Mouse (Mus musculus) embryonic stem cell, embryonic (primary cell): ENCODE results near the gene Dock2.

ENCODE experiments used
- CTCF ChIA-PET, 4 experiments: fragments of 300-600 bp in 2 of 4; fragments of 350-600 bp in 2 of 4; sonication (Branson Sonifier 250); formaldehyde crosslinking; loops; one replicate each; lab custom pipeline; 2022; ENCODE audit warnings: inconsistent platforms in 2 of 4; lab: Charles Lee
- POLR2A ChIA-PET, 4 experiments: fragments of 300-600 bp in 2 of 4; fragments of 350-600 bp in 2 of 4; sonication (Branson Sonifier 250); formaldehyde crosslinking; loops; one replicate each; lab custom pipeline; 2022; ENCODE audit warnings: antibody characterized with exemption in 4 of 4, inconsistent platforms in 1 of 4; lab: Charles Lee

Dock2 gene

GRCm38 (mm10) chr11:34773304-34773895, 10.3 kb downstream of the Dock2 start:
- ChIA-PET POLR2A (no interaction called here), CTCF (no interaction called here)

- ChIA-PET CTCF (no interaction called here), POLR2A (interaction anchor here in 1 of 4 experiments (0.7 kb wide), 1 partner anchor 12 kb away, joined by 3 read pairs; the partner anchor contains the start of gene Dock2)
Observed at GRCm38 (mm10) chr11:34771221-34771986, 12.3 kb downstream of the Dock2 start.

- CTCF ChIA-PET = interaction anchor here in 1 of 4 experiments (0.6 kb wide), 1 partner anchor 8 kb away, joined by 3 read pairs; no protein-coding TSS in a partner anchor
- POLR2A ChIA-PET = interaction anchor here in 2 of 4 experiments (0.5 to 0.7 kb wide), 3 partner anchors 31 to 1236 kb away, joined by 3 to 5 read pairs (median 5); no protein-coding TSS in a partner anchor
Observed at GRCm38 (mm10) chr11:34770666-34771065, 13.0 kb downstream of the Dock2 start.

GRCm38 (mm10) chr11:34769946-34770345, 13.7 kb downstream of the Dock2 start:
- POLR2A ChIA-PET = interaction anchor here in 2 of 4 experiments (0.5 to 0.7 kb wide), 2 partner anchors 554 to 1236 kb away, joined by 3 to 5 read pairs; no protein-coding TSS in a partner anchor
- CTCF ChIA-PET = interaction anchor here in 1 of 4 experiments (0.6 kb wide), 1 partner anchor 8 kb away, joined by 3 read pairs; no protein-coding TSS in a partner anchor

- POLR2A ChIA-PET = no interaction called here
- CTCF ChIA-PET = no interaction called here
Observed at GRCm38 (mm10) chr11:34769396-34769795, 14.3 kb downstream of the Dock2 start.

- ChIA-PET CTCF (interaction anchor here in 1 of 4 experiments (0.6 kb wide), 1 partner anchor 82 kb away, joined by 3 read pairs; no protein-coding TSS in a partner anchor), POLR2A (interaction anchor here in 1 of 4 experiments (0.6 kb wide), 1 partner anchor 506 kb away, joined by 3 read pairs; no protein-coding TSS in a partner anchor)
Observed at GRCm38 (mm10) chr11:34763739-34764361, 19.8 kb downstream of the Dock2 start.

- ChIA-PET CTCF (interaction anchor here in 2 of 4 experiments (0.5 to 0.7 kb wide), 2 partner anchors 8 to 80 kb away, joined by 3 to 5 read pairs; no protein-coding TSS in a partner anchor), POLR2A (no interaction called here)
Observed at GRCm38 (mm10) chr11:34762570-34763127, 21.0 kb downstream of the Dock2 start.

- ChIA-PET CTCF (interaction anchor here in 1 of 4 experiments (0.7 kb wide), 1 partner anchor 8 kb away, joined by 3 read pairs; no protein-coding TSS in a partner anchor), POLR2A (no interaction called here)
Observed at GRCm38 (mm10) chr11:34762125-34762524, 21.6 kb downstream of the Dock2 start.

- ChIA-PET CTCF (no interaction called here), POLR2A (interaction anchor here in 2 of 4 experiments (0.5 to 0.8 kb wide), 2 partner anchors 74 to 682 kb away, joined by 3 read pairs; no protein-coding TSS in a partner anchor)
Observed at GRCm38 (mm10) chr11:34759582-34759981, 24.1 kb downstream of the Dock2 start.

- ChIA-PET CTCF (no interaction called here), POLR2A (interaction anchor here in 1 of 4 experiments (0.7 kb wide), 1 partner anchor 281 kb away, joined by 3 read pairs; no protein-coding TSS in a partner anchor)
Observed at GRCm38 (mm10) chr11:34741081-34741480, 42.6 kb downstream of the Dock2 start.

- ChIA-PET CTCF (no interaction called here), POLR2A (no interaction called here)
Observed at GRCm38 (mm10) chr11:34739816-34740215, 43.9 kb downstream of the Dock2 start.

GRCm38 (mm10) chr11:34738945-34739344, 44.7 kb downstream of the Dock2 start:
- ChIA-PET POLR2A (interaction anchor here in 2 of 4 experiments (0.7 to 1.2 kb wide), 2 partner anchors 8 to 86 kb away, joined by 3 read pairs; no protein-coding TSS in a partner anchor), CTCF (interaction anchor here in 2 of 4 experiments (0.6 to 0.7 kb wide), 2 partner anchors 503 to 590 kb away, joined by 3 to 7 read pairs; no protein-coding TSS in a partner anchor)

- CTCF ChIA-PET = no interaction called here
- POLR2A ChIA-PET = no interaction called here
Observed at GRCm38 (mm10) chr11:34737193-34737592, 46.5 kb downstream of the Dock2 start.

- CTCF ChIA-PET = no interaction called here
- POLR2A ChIA-PET = interaction anchor here in 1 of 4 experiments (0.6 kb wide), 1 partner anchor 472 kb away, joined by 3 read pairs; no protein-coding TSS in a partner anchor
Observed at GRCm38 (mm10) chr11:34734033-34734432, 49.7 kb downstream of the Dock2 start.

GRCm38 (mm10) chr11:34727467-34727866, 56.2 kb downstream of the Dock2 start:
- POLR2A ChIA-PET = interaction anchor here in 1 of 4 experiments (0.6 kb wide), 1 partner anchor 616 kb away, joined by 4 read pairs; no protein-coding TSS in a partner anchor
- CTCF ChIA-PET = no interaction called here

- CTCF ChIA-PET = interaction anchor here in 1 of 4 experiments (0.5 kb wide), 1 partner anchor 409 kb away, joined by 3 read pairs; no protein-coding TSS in a partner anchor
- POLR2A ChIA-PET = interaction anchor here in 1 of 4 experiments (0.6 kb wide), 1 partner anchor 615 kb away, joined by 4 read pairs; no protein-coding TSS in a partner anchor
Observed at GRCm38 (mm10) chr11:34726699-34727347, 56.9 kb downstream of the Dock2 start.

GRCm38 (mm10) chr11:34713360-34713759, 70.3 kb downstream of the Dock2 start:
- ChIA-PET CTCF (no interaction called here), POLR2A (no interaction called here)

- ChIA-PET POLR2A (interaction anchor here in 1 of 4 experiments (0.5 kb wide), 1 partner anchor 533 kb away, joined by 3 read pairs; no protein-coding TSS in a partner anchor), CTCF (no interaction called here)
Observed at GRCm38 (mm10) chr11:34708278-34708677, 75.4 kb downstream of the Dock2 start.
